Mouse (Mus musculus): Measurements from ENCODE around the gene Eif4g3. TPM values are rescaled to one million over a fixed set of nuclear protein-coding genes. Genes with fewer than 3 reads are reported as not detected.
A peak's percentile ranks its signal among the peaks of the same experiment; 100 is the strongest.

Gene Eif4g3
- polyA plus RNA-seq, 1 experiment from 2014 or later, result 43.3 TPM

GRCm38 (mm10) chr4:138221406-138221805 lies 228.6 kb downstream of the Eif4g3 start:
- WGBS, result 81% methylated on average over 5 of the region's 5 CpGs
- H3K4me2 ChIP-seq (replicated peaks; ENCODE audit: low read depth, low read length), result no peak overlapping the region
- peaks cover 23% of the 10 kb centered on the region for H3K4me1 ChIP-seq (ENCODE audit: control insufficient read depth, insufficient read depth, low read length)
- peaks cover 47% of the 10 kb centered on the region for H3K36me3 ChIP-seq (ENCODE audit: control insufficient read depth, insufficient read depth, low read length)
- no peak overlapping the region for H3K27ac ChIP-seq (ENCODE audit: low read length)
- H3K27me3 ChIP-seq (ENCODE audit: control insufficient read depth, insufficient read depth, low read length), result no peaks in the 10 kb centered on the region
- no peaks in the 10 kb centered on the region for H3K9me3 ChIP-seq (ENCODE audit: control insufficient read depth, low read depth, low read length)
- H3K4me3 ChIP-seq (ENCODE audit: low read depth, low read length), result no peak overlapping the region
- no peak for ATAC-seq (ENCODE audit: insufficient number of reproducible peaks, insufficient read depth, low FRiP score, low read depth)
- H3K9ac ChIP-seq (replicated peaks; ENCODE audit: low read depth, low read length), result no peak overlapping the region

DNA sequence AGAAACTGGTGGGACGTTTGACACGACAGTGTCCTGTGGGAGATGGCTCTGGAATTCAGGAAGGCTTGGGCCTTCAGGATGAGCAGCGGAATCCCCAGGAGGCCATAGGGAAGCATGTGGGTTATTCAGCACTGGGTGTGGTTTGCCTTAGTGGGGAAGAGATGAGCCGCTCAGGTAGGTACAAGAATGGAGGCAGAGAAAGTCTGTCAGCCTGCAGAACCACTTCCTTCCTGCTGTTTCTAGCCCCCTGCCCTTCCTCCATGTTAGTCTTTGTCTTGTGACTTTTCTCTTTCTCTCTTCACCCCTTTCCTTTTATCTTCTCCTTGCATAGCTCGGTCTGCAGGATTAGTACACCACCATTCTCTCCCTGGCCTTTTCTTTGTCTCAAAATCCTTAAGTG lies 229.6 kb downstream of the Eif4g3 start:
- H3K4me3 ChIP-seq (ENCODE audit: low read depth, low read length), result no peak overlapping the region
- peaks cover 23% of the 10 kb centered on the region for H3K4me1 ChIP-seq (ENCODE audit: control insufficient read depth, insufficient read depth, low read length)
- no peaks in the 10 kb centered on the region for H3K9me3 ChIP-seq (ENCODE audit: control insufficient read depth, low read depth, low read length)
- WGBS, result 89% methylated on average over 5 of the region's 5 CpGs
- H3K36me3 ChIP-seq (ENCODE audit: control insufficient read depth, insufficient read depth, low read length), result peaks cover 53% of the 10 kb centered on the region
- H3K27me3 ChIP-seq (ENCODE audit: control insufficient read depth, insufficient read depth, low read length), result no peaks in the 10 kb centered on the region
- no peak overlapping the region for H3K4me2 ChIP-seq (replicated peaks; ENCODE audit: low read depth, low read length)
- H3K27ac ChIP-seq (ENCODE audit: low read length), result no peak overlapping the region
- no peak overlapping the region for H3K9ac ChIP-seq (replicated peaks; ENCODE audit: low read depth, low read length)
- ATAC-seq (ENCODE audit: insufficient number of reproducible peaks, insufficient read depth, low FRiP score, low read depth), result no peak

- Histone ChIP-seq H3K27me3 (ENCODE audit: control insufficient read depth, insufficient read depth, low read length) (no peaks in the 10 kb centered on the region), H3K4me2 (replicated peaks; ENCODE audit: low read depth, low read length) (no peak overlapping the region), H3K27ac (ENCODE audit: low read length) (no peak overlapping the region), H3K4me3 (ENCODE audit: low read depth, low read length) (no peak overlapping the region), H3K36me3 (ENCODE audit: control insufficient read depth, insufficient read depth, low read length) (peaks cover 65% of the 10 kb centered on the region), H3K9ac (replicated peaks; ENCODE audit: low read depth, low read length) (no peak overlapping the region), H3K9me3 (ENCODE audit: control insufficient read depth, low read depth, low read length) (no peaks in the 10 kb centered on the region), H3K4me1 (ENCODE audit: control insufficient read depth, insufficient read depth, low read length) (peaks cover 13% of the 10 kb centered on the region)
- 82% methylated on average over 10 of the region's 10 CpGs for WGBS
- ATAC-seq (ENCODE audit: insufficient number of reproducible peaks, insufficient read depth, low FRiP score, low read depth), result no peak
These were observed 230.8 kb downstream of the Eif4g3 start for GRCm38 (mm10) chr4:138223623-138224022.

GRCm38 (mm10) chr4:138246756-138247665 lies 254.2 kb downstream of the Eif4g3 start:
- Histone ChIP-seq H3K27me3 (ENCODE audit: control insufficient read depth, insufficient read depth, low read length) (peaks cover 9% of the 10 kb centered on the region), H3K27ac (ENCODE audit: low read length) (no peak overlapping the region), H3K36me3 (ENCODE audit: control insufficient read depth, insufficient read depth, low read length) (peaks cover 30% of the 10 kb centered on the region), H3K4me3 (ENCODE audit: low read depth, low read length) (no peak overlapping the region), H3K9me3 (ENCODE audit: control insufficient read depth, low read depth, low read length) (no peaks in the 10 kb centered on the region), H3K9ac (replicated peaks; ENCODE audit: low read depth, low read length) (no peak overlapping the region), H3K4me1 (ENCODE audit: control insufficient read depth, insufficient read depth, low read length) (peaks cover 13% of the 10 kb centered on the region), H3K4me2 (replicated peaks; ENCODE audit: low read depth, low read length) (no peak overlapping the region)
- 60% methylated on average over 27 of the region's 27 CpGs for WGBS
- no peak for ATAC-seq (ENCODE audit: insufficient number of reproducible peaks, insufficient read depth, low FRiP score, low read depth)

- H3K9me3 ChIP-seq (ENCODE audit: control insufficient read depth, low read depth, low read length), result no peaks in the 10 kb centered on the region
- 2% methylated on average over 59 of the region's 74 CpGs for WGBS
- H3K4me2 ChIP-seq (replicated peaks; ENCODE audit: low read depth, low read length), result peak within 1 kb of the TSS; percentile 100
- H3K4me3 ChIP-seq (ENCODE audit: low read depth, low read length), result peak within 1 kb of the TSS; percentile 42
- H3K27ac ChIP-seq (ENCODE audit: low read length), result no peak within 1 kb of the TSS
- peaks cover 17% of the 10 kb centered on the region for H3K4me1 ChIP-seq (ENCODE audit: control insufficient read depth, insufficient read depth, low read length)
- ATAC-seq (ENCODE audit: insufficient number of reproducible peaks, insufficient read depth, low FRiP score, low read depth), result peak; percentile 85
- H3K27me3 ChIP-seq (ENCODE audit: control insufficient read depth, insufficient read depth, low read length), result peaks cover 16% of the 10 kb centered on the region
- H3K9ac ChIP-seq (replicated peaks; ENCODE audit: low read depth, low read length), result 0 out of 2 replicates have a peak within 1 kb of the TSS, but pooled peaks have one; percentile 2
- H3K36me3 ChIP-seq (ENCODE audit: control insufficient read depth, insufficient read depth, low read length), result peaks cover under 1% of the 10 kb centered on the region; the same call in 1 of the 2 replicates
These were observed 257.5 kb downstream of the Eif4g3 start, which contains the start of the genes Sh2d5 and Kif17 for GRCm38 (mm10) chr4:138250088-138250960. Gene Sh2d5, plus strand, starts transcription at chr4:138250403. Gene Kif17, plus strand, starts transcription at chr4:138250435.

DNA sequence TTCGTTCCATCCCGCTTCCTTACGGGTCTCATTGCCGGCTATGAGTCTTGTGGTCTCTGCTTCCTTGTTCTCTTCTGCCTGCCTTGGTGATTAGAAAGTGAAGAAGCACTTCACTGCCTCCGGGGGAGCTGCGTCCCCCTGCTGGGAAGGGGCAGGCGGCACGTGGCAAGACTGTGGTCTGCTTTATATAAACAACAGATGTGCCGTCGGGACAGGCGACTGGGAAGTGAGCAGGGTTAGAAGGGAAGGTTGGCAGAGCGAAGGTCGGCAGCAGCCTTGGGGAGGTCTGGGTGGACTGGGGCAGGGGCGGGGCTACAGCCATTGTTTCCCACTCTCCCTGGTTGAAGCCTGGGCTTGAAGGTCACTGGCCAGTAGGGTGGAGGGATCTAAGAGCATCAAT lies 259.0 kb downstream of the Eif4g3 start:
- Histone ChIP-seq H3K4me1 (ENCODE audit: control insufficient read depth, insufficient read depth, low read length) (peaks cover 17% of the 10 kb centered on the region), H3K4me2 (replicated peaks; ENCODE audit: low read depth, low read length) (peak overlapping the region; percentile 32), H3K36me3 (ENCODE audit: control insufficient read depth, insufficient read depth, low read length) (no peaks in the 10 kb centered on the region; the same call in 1 of the 2 replicates), H3K27ac (ENCODE audit: low read length) (no peak overlapping the region), H3K27me3 (ENCODE audit: control insufficient read depth, insufficient read depth, low read length) (peaks cover 16% of the 10 kb centered on the region), H3K9me3 (ENCODE audit: control insufficient read depth, low read depth, low read length) (no peaks in the 10 kb centered on the region), H3K4me3 (ENCODE audit: low read depth, low read length) (peak overlapping the region; percentile 9), H3K9ac (replicated peaks; ENCODE audit: low read depth, low read length) (no peak overlapping the region)
- 1% methylated on average over 14 of the region's 14 CpGs for whole genome bisulfite sequencing
- ATAC-seq (ENCODE audit: insufficient number of reproducible peaks, insufficient read depth, low FRiP score, low read depth), result peak; percentile 44; the same call in 1 of the 2 replicates

- Histone ChIP-seq H3K4me1 (ENCODE audit: control insufficient read depth, insufficient read depth, low read length) (peaks cover 17% of the 10 kb centered on the region), H3K4me3 (ENCODE audit: low read depth, low read length) (no peak overlapping the region), H3K4me2 (replicated peaks; ENCODE audit: low read depth, low read length) (peak overlapping the region; percentile 32), H3K36me3 (ENCODE audit: control insufficient read depth, insufficient read depth, low read length) (no peaks in the 10 kb centered on the region; the same call in 1 of the 2 replicates), H3K27me3 (ENCODE audit: control insufficient read depth, insufficient read depth, low read length) (peaks cover 16% of the 10 kb centered on the region), H3K9ac (replicated peaks; ENCODE audit: low read depth, low read length) (no peak overlapping the region), H3K27ac (ENCODE audit: low read length) (no peak overlapping the region), H3K9me3 (ENCODE audit: control insufficient read depth, low read depth, low read length) (no peaks in the 10 kb centered on the region)
- ATAC-seq (ENCODE audit: insufficient number of reproducible peaks, insufficient read depth, low FRiP score, low read depth), result no peak
- 22% methylated on average over 5 of the region's 5 CpGs for WGBS
These were observed 259.4 kb downstream of the Eif4g3 start for GRCm38 (mm10) chr4:138252231-138252630.

DNA sequence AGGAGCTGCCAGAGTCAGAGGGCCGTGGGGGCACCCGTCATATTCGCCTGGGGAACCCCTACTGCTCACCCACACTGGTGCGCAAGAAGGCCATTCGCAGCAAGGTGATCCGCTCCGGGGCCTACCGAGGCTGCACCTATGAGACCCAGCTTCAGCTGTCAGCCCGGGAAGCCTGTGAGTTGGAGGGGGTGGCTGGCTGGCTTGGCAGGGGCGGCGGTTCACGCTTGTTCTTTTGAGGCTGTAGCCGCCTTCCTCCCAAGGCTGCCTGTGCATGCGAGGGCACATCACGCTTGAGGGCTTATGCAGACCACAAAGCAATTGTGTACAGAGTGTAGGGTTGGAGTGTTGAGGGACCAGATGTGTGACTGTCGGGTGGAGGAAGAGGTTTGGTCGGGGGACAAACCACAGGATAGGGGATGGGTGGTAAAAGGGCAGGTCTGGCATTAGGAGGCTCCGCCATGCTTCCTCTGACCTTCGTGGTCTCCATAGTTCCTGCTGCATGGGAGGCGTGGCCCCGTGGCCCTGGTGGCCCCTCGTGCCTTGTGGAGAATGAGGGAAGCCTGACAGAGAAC lies 264.4 kb downstream of the Eif4g3 start:
- WGBS, result 82% methylated on average over 22 of the region's 22 CpGs
- H3K4me1 ChIP-seq (ENCODE audit: control insufficient read depth, insufficient read depth, low read length), result peaks cover 3% of the 10 kb centered on the region; the same call in 1 of the 2 replicates
- no peaks in the 10 kb centered on the region for H3K36me3 ChIP-seq (ENCODE audit: control insufficient read depth, insufficient read depth, low read length)
- ATAC-seq (ENCODE audit: insufficient number of reproducible peaks, insufficient read depth, low FRiP score, low read depth), result no peak
- H3K27ac ChIP-seq (ENCODE audit: low read length), result no peak overlapping the region
- no peaks in the 10 kb centered on the region for H3K9me3 ChIP-seq (ENCODE audit: control insufficient read depth, low read depth, low read length)
- no peak overlapping the region for H3K9ac ChIP-seq (replicated peaks; ENCODE audit: low read depth, low read length)
- no peak overlapping the region for H3K4me3 ChIP-seq (ENCODE audit: low read depth, low read length)
- 0 out of 2 replicates have a peak, but pooled peaks cover 8% of the 10 kb centered on the region for H3K27me3 ChIP-seq (ENCODE audit: control insufficient read depth, insufficient read depth, low read length)
- no peak overlapping the region for H3K4me2 ChIP-seq (replicated peaks; ENCODE audit: low read depth, low read length)
